Mouse (Mus musculus) neural tube, embryonic 15.5 days (tissue): Measurements from ENCODE around the gene Gm12258. TPM values are rescaled to one million over a fixed set of nuclear protein-coding genes. Genes with fewer than 3 reads are reported as not detected.

Source experiments
- ATAC-seq: fragments of 200-750 bp; cut with Nextera tagmentation; 2 replicates; pipeline ENCODE4 v1.8.0; 2017; ENCODE audit warnings: mild to moderate bottlenecking, moderate TSS enrichment, moderate library complexity; ENCODE audit not compliant: low FRiP score
- H3K27ac ChIP-seq: fragments of 300-500 bp; sonication (generic); replicated peaks from 2 replicates; pipeline ENCODE4 v1.5.1; 2015; ENCODE audit warnings: mild to moderate bottlenecking, inconsistent platforms
- H3K27me3 ChIP-seq: fragments of 300-500 bp; sonication (generic); replicated peaks from 2 replicates; pipeline ENCODE4 v1.6.1; 2015; ENCODE audit warnings: inconsistent platforms
- H3K36me3 ChIP-seq: fragments of 300-500 bp; sonication (generic); 2 replicates; pipeline ENCODE4 v1.6.1; 2015; ENCODE audit warnings: inconsistent platforms
- H3K4me1 ChIP-seq: fragments of 300-500 bp; sonication (generic); 2 replicates; pipeline ENCODE4 v1.6.1; 2015; ENCODE audit warnings: inconsistent platforms
- H3K4me2 ChIP-seq: fragments of 300-500 bp; sonication (generic); 2 replicates; pipeline ENCODE4 v1.6.1; 2015; ENCODE audit warnings: inconsistent platforms, mild to moderate bottlenecking, moderate library complexity
- H3K4me3 ChIP-seq: fragments of 300-500 bp; sonication (generic); replicated peaks from 2 replicates; pipeline ENCODE4 v1.5.1; 2015; ENCODE audit warnings: mild to moderate bottlenecking, inconsistent platforms
- H3K9ac ChIP-seq: fragments of 300-500 bp; sonication (generic); replicated peaks from 2 replicates; pipeline ENCODE4 v1.6.1; 2015; ENCODE audit warnings: mild to moderate bottlenecking, inconsistent platforms
- H3K9me3 ChIP-seq: fragments of 300-500 bp; sonication (generic); replicated peaks from 2 replicates; pipeline ENCODE4 v1.6.1; 2016; ENCODE audit warnings: inconsistent platforms
- WGBS: fragments of 180-500 bp; shearing (Covaris S2); methylation state at CpG from one replicate; pipeline ENCODE4 v1.1.7; 2015; ENCODE audit warnings: mixed read lengths; 5-methylcytosine and 5-hydroxymethylcytosine counted together
- polyA plus RNA-seq: library from polyadenylated mRNA; unstranded; fragments of >200 nt; fragmentation: Nextera tagmentation; extraction: Ambion mirVana; gene quantifications from 2 replicates; pipeline ENCODE4 v1.2.1, GENCODE M21; 2015

Gm12258 gene
- polyA plus RNA-seq, 1 experiment from 2014 or later = 22.4 TPM

GRCm38 (mm10) chr11:58847636-58848035 lies 678 bp downstream of the Gm12258 start:
- 41% methylated on average over 9 of the region's 9 CpGs for WGBS
- peak; percentile 22; the same call in 1 of the 2 replicates for ATAC-seq

DNA sequence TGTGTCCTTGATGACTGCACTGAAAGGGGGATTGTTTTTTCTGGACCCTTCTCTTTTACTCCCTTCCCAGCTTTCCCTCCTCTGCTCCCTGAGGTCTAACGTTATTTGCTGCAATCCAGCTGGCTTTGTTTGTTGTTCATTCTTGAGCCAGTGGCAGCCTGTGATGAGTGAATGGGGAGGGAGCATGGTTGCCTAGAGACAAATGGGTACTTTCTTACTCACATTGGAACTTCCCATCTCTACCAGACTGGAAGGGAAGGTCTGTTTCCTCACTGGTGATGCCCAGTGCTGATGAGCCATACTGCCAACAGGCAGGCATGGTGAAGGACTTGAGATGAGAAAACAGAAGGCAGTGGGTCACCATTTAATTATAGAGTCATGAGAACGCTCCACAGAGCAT lies 2.8 kb downstream of the Gm12258 start:
- WGBS = 59% methylated on average over 2 of the region's 2 CpGs
- ATAC-seq = no peak

More at GRCm38 (mm10) chr11:58847636-58848035, 678 bp downstream of the Gm12258 start:
- peak overlapping the region; percentile 90 for H3K27ac ChIP-seq
- peak overlapping the region; percentile 93 for H3K9ac ChIP-seq
- H3K4me1 ChIP-seq = peaks cover 16% of the 10 kb centered on the region
- H3K4me2 ChIP-seq = peak overlapping the region; percentile 79
- H3K4me3 ChIP-seq = peak overlapping the region; percentile 75
- H3K9me3 ChIP-seq = no peaks in the 10 kb centered on the region
- H3K36me3 ChIP-seq = peaks cover 36% of the 10 kb centered on the region
- H3K27me3 ChIP-seq = no peaks in the 10 kb centered on the region

GRCm38 (mm10) chr11:58860744-58861143 lies 13.8 kb downstream of the Gm12258 start:
- Histone ChIP-seq H3K4me2 (no peak overlapping the region), H3K9ac (no peak overlapping the region), H3K27ac (no peak overlapping the region), H3K9me3 (peaks cover 30% of the 10 kb centered on the region; the same call in 1 of the 2 replicates), H3K27me3 (no peaks in the 10 kb centered on the region), H3K36me3 (peaks cover 54% of the 10 kb centered on the region), H3K4me3 (no peak overlapping the region), H3K4me1 (no peaks in the 10 kb centered on the region)
- 98% methylated on average over 8 of the region's 8 CpGs for WGBS
- ATAC-seq = no peak

More for the DNA sequence above, 2.8 kb downstream of the Gm12258 start:
- no peaks in the 10 kb centered on the region for H3K27me3 ChIP-seq
- H3K27ac ChIP-seq = no peak overlapping the region
- H3K36me3 ChIP-seq = peaks cover 52% of the 10 kb centered on the region
- no peak overlapping the region for H3K4me2 ChIP-seq
- H3K9ac ChIP-seq = no peak overlapping the region
- no peaks in the 10 kb centered on the region for H3K9me3 ChIP-seq
- no peak overlapping the region for H3K4me3 ChIP-seq
- H3K4me1 ChIP-seq = peaks cover 16% of the 10 kb centered on the region

- Histone ChIP-seq H3K4me2 (peak within 1 kb of the TSS; percentile 80), H3K27ac (peak within 1 kb of the TSS; percentile 93), H3K9ac (peak within 1 kb of the TSS; percentile 87), H3K4me1 (peaks cover 28% of the 10 kb centered on the region), H3K36me3 (peaks cover 17% of the 10 kb centered on the region), H3K4me3 (peak within 1 kb of the TSS; percentile 75), H3K27me3 (no peaks in the 10 kb centered on the region), H3K9me3 (no peaks in the 10 kb centered on the region)
- 3% methylated on average over 37 of the region's 37 CpGs for WGBS
- peak; percentile 91 for ATAC-seq
Measured at GRCm38 (mm10) chr11:58867039-58867953, 20.3 kb downstream of the Gm12258 start, which contains the start of gene 2810021J22Rik. TSS of gene 2810021J22Rik (plus strand) at chr11:58867216.

DNA sequence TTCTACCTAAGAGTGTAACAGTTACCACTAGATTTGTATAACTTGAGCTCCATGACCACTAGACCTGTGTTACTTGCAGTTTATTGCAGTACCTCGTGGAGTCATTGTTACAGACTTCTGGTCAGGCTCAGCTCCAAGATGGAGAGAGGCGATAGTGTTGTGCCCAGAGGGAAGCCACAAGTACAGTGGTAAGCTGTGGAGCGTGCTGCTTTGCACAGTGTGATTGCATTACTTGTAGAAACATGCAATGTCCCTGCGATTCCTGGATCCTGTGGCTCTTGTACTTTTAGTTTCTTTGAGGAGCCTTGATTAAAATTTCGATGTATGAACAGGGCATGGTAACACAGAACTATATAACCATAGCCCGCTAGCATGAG lies 21.0 kb downstream of the Gm12258 start:
- peak overlapping the region; percentile 80 for H3K4me2 ChIP-seq
- ATAC-seq = no peak
- no peaks in the 10 kb centered on the region for H3K27me3 ChIP-seq
- H3K4me3 ChIP-seq = peak overlapping the region; percentile 75
- H3K27ac ChIP-seq = peak overlapping the region; percentile 93
- H3K4me1 ChIP-seq = peaks cover 28% of the 10 kb centered on the region
- WGBS = 56% methylated on average over 6 of the region's 6 CpGs
- H3K36me3 ChIP-seq = peaks cover 17% of the 10 kb centered on the region
- H3K9me3 ChIP-seq = no peaks in the 10 kb centered on the region
- peak overlapping the region; percentile 87 for H3K9ac ChIP-seq

GRCm38 (mm10) chr11:58870961-58871360 lies 24.0 kb downstream of the Gm12258 start:
- Histone ChIP-seq H3K9me3 (no peaks in the 10 kb centered on the region), H3K9ac (no peak overlapping the region), H3K4me2 (no peak overlapping the region), H3K4me3 (no peak overlapping the region), H3K27ac (no peak overlapping the region), H3K4me1 (peaks cover 28% of the 10 kb centered on the region), H3K27me3 (no peaks in the 10 kb centered on the region), H3K36me3 (peaks cover 21% of the 10 kb centered on the region)
- ATAC-seq = no peak
- WGBS = 91% methylated on average over 4 of the region's 4 CpGs

DNA sequence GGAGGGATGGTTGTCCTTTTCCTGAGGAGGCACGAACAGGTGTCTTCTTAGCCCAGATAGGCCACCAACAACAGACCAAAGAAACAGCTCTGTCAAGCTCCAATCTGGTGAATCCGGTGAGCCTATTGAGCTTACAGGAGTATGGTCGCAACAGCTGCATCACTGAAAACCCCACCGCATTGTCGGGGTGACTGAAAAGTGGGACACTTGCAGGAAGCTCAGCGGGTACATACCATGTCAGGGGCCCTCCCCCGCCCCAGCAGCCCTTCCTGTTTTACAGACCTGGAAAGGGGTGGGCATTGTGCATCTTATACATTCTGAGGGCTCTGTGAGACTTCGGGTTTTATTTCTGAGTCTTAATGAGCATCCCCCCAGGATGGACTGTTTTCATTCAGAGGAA lies 36.8 kb downstream of the Gm12258 start:
- no peak overlapping the region for H3K4me3 ChIP-seq
- WGBS = 84% methylated on average over 8 of the region's 8 CpGs
- peaks cover 50% of the 10 kb centered on the region for H3K36me3 ChIP-seq
- no peaks in the 10 kb centered on the region for H3K9me3 ChIP-seq
- H3K27ac ChIP-seq = no peak overlapping the region
- no peak overlapping the region for H3K4me2 ChIP-seq
- no peak overlapping the region for H3K9ac ChIP-seq
- H3K4me1 ChIP-seq = no peaks in the 10 kb centered on the region
- H3K27me3 ChIP-seq = no peaks in the 10 kb centered on the region
- no peak for ATAC-seq

- peaks cover 56% of the 10 kb centered on the region for H3K36me3 ChIP-seq
Measured at GRCm38 (mm10) chr11:58890511-58890910, 43.6 kb downstream of the Gm12258 start.

DNA sequence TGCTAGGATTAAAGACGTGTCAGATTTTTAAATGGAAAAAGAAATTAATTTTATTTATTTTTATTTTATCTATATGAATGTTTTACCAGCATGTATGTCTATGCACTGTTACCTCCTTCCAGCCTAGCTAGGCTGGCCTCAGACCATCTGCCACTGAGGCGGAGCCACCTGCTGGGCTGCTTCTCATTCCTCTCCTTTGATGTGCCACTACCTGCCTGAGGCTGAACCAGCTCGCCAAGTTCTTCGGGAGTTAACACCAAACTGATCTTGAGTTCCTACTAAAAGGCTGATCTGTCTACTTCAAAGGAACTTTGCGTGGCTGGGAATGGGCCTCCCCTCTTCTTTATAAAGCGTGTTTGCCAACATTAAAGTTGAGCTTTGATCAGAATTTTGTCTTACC lies 47.5 kb downstream of the Gm12258 start:
- Histone ChIP-seq H3K36me3 (peaks cover 72% of the 10 kb centered on the region), H3K9ac (no peak overlapping the region), H3K4me3 (no peak overlapping the region), H3K4me2 (no peak overlapping the region), H3K27ac (no peak overlapping the region), H3K9me3 (no peaks in the 10 kb centered on the region), H3K27me3 (no peaks in the 10 kb centered on the region), H3K4me1 (no peaks in the 10 kb centered on the region)
- no peak for ATAC-seq
- 75% methylated on average over 6 of the region's 6 CpGs for WGBS

More at GRCm38 (mm10) chr11:58890511-58890910, 43.6 kb downstream of the Gm12258 start:
- Histone ChIP-seq H3K4me1 (no peaks in the 10 kb centered on the region), H3K27me3 (no peaks in the 10 kb centered on the region), H3K4me2 (no peak overlapping the region), H3K9me3 (no peaks in the 10 kb centered on the region), H3K27ac (no peak overlapping the region), H3K9ac (no peak overlapping the region), H3K4me3 (no peak overlapping the region)
- WGBS = 93% methylated on average over 10 of the region's 10 CpGs
- ATAC-seq = no peak

- Histone ChIP-seq H3K27ac (no peak overlapping the region), H3K4me3 (no peak overlapping the region), H3K4me2 (no peak overlapping the region), H3K9ac (no peak overlapping the region), H3K27me3 (no peaks in the 10 kb centered on the region), H3K4me1 (peaks cover 7% of the 10 kb centered on the region), H3K36me3 (peaks cover 61% of the 10 kb centered on the region), H3K9me3 (no peaks in the 10 kb centered on the region)
- WGBS = 79% methylated on average over 6 of the region's 6 CpGs
- no peak for ATAC-seq
Measured at GRCm38 (mm10) chr11:58897485-58897884, 50.5 kb downstream of the Gm12258 start.

DNA sequence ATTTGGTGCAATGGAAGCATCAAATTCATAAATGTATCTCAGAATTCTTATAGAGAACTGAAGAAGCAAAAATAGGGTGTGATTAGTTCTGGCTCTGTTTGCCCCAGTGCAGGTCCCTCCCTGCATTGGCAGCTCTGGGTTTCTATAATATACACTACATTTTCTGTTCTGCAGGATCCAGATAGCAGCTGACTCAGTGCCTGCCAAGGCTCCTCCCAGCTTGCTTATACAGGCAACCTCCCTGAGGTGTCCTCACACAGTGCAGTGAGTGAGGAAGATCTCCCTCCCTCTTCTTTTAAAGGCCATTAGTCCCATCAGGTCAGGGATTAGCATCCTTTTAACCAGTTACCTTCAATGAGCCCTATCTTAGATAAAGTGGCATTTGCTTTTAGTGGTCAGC lies 54.1 kb downstream of the Gm12258 start:
- Histone ChIP-seq H3K27ac (no peak overlapping the region), H3K4me1 (peaks cover 18% of the 10 kb centered on the region), H3K36me3 (peaks cover 36% of the 10 kb centered on the region), H3K4me2 (no peak overlapping the region), H3K9ac (no peak overlapping the region), H3K9me3 (no peaks in the 10 kb centered on the region), H3K27me3 (no peaks in the 10 kb centered on the region), H3K4me3 (no peak overlapping the region)
- ATAC-seq = no peak
